Mouse (Mus musculus): ENCODE data around the gene Romo1.
A peak's percentile ranks its signal among the peaks of the same experiment; 100 is the strongest.
"Not testable (repeated sequence)": the region's sequence is repeated elsewhere in the genome, so short reads cannot be mapped to it uniquely, and the experiment has no call there.

The Romo1 gene

DNA sequence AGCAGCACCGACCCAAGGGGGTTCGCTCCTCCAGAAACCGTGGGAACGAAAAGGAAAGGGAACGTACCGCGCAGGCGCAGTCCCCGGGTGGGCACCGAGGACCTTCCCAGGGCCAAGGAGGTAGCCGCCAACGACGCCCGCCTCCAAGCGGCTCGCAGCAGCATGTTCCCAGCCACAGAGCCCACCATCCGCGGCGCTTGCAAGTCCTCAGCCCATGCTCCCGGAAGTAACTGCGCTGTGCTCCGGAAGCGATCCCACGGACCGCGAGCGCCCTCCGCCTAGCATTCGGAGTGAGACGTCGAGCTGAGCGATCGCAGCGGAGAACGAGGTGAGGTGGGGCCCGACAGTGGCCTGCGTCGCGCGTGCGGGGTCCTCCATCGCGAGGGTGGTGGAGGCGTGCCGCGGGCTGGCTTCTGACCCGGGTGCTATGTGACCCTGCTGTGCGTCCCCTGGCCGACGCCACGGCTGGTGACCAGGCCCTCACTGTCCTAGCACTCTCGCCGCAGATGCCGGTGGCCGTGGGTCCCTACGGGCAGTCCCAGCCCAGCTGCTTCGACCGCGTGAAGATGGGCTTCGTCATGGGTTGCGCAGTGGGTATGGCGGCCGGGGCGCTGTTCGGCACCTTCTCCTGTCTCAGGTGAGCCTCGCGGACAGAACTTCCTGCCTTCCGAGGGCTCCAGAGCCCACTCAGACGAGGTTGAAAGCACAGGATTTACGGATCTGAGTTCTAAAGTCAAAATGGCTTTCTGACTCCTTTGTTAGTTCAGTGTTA is at the start of gene Romo1, which contains the start of gene Nfs1:
TSS of gene Romo1 (plus strand) at position 87 of the 772 bp plus-strand sequence.
TSS of gene Nfs1 (minus strand) at position 234 of the 772 bp plus-strand sequence.
- peak; percentile 95 for DNase-seq (ENCODE audit: low read depth)

- DNase-seq (ENCODE audit: low read depth): peak; percentile 67
Measured at GRCm38 (mm10) chr2:156110627-156111357, 33.0 kb upstream of the Romo1 start.

- DNase-seq (ENCODE audit: low read depth): peak; percentile 90
Measured at GRCm38 (mm10) chr2:156111358-156112079, 32.3 kb upstream of the Romo1 start, which contains the start of the genes Cpne1 and Rbm12. Cpne1 (minus strand) TSS chr2:156111965. Rbm12 (minus strand) TSS chr2:156111978.

GRCm38 (mm10) chr2:156112080-156112423 is 31.8 kb upstream of the Romo1 start:
- DNase-seq (ENCODE audit: low read depth): not testable (repeated sequence)

- no peak for DNase-seq (ENCODE audit: low read depth)
Measured at GRCm38 (mm10) chr2:156119566-156119965, 24.3 kb upstream of the Romo1 start.

GRCm38 (mm10) chr2:156123731-156124130 is 20.1 kb upstream of the Romo1 start:
- no peak for DNase-seq (ENCODE audit: low read depth)

- DNase-seq (ENCODE audit: low read depth): no peak
Measured at GRCm38 (mm10) chr2:156126992-156127391, 16.8 kb upstream of the Romo1 start, which contains the start of gene Gm28036. Gm28036 (minus strand) TSS chr2:156127092.

- DNase-seq (ENCODE audit: low read depth): no peak
Measured at GRCm38 (mm10) chr2:156134161-156134560, 9.7 kb upstream of the Romo1 start.

DNA sequence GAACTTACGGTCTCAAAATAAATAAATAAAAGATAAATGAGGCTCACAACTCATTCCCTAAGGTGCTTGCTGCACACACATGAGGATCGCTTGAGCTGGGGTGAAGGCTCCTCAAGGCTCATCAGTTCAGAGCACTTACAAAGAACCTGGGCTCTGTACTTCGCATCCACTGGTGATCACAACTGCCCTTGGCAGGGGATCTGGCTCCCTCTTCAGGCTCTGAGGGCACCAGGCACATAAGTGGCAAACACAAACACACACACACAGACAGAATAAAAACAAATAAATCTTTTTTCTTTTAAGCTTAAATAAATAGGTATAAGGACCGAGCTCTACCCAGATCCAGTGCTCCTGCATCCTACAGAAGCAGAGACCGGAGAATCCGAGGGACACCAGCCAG is 8.1 kb upstream of the Romo1 start:
- DNase-seq (ENCODE audit: low read depth): peak; percentile 50

DNA sequence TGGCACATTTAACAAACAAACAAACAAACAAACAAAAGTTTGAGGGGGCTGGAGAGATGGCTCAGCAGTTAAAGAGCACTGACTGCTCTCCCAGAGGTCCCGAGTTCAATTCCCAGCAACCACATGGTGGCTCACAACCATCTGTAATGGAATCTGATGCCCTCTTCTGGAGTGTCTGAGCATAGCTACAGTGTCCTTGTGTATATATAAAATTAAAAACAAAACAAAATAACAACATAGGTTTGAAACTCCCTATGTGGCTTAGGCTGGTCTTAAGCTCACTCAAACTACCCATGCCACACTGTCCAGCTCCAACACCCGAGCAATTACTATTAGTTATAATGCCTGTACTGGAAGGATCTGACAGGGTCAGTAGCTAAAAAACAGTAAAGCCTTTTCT is 1.0 kb upstream of the Romo1 start:
- no peak for DNase-seq (ENCODE audit: low read depth)

GRCm38 (mm10) chr2:156143367-156143766 is 472 bp upstream of the Romo1 start:
- no peak for DNase-seq (ENCODE audit: low read depth)

DNA sequence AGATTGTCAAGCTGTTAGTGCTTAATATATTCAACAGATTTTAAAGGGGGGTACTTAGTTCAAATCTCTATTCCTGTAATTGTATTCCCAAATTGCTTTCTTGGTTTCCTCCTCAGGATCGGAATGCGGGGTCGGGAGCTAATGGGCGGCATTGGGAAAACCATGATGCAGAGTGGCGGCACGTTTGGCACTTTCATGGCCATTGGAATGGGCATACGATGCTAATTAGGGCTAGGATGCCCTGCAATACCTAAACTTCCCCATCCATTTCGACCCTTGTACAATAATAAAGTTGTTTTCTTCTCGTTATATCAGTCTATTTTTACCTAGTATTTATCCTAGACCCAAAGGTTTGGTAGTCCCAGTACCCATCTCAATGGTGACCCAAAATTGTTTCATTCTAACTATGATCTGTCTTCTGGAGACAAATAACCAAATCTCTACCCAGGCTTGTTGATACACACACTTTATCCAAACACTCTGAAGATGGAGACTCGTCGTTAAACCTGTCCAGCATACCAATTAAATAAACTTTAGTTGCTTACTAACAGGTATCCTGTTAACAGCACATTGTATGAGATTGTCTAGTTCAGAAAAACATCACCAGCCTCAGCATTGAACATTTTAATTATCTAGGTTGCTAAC is 1.8 kb downstream of the Romo1 start:
- DNase-seq (ENCODE audit: low read depth): peak; percentile 41

DNA sequence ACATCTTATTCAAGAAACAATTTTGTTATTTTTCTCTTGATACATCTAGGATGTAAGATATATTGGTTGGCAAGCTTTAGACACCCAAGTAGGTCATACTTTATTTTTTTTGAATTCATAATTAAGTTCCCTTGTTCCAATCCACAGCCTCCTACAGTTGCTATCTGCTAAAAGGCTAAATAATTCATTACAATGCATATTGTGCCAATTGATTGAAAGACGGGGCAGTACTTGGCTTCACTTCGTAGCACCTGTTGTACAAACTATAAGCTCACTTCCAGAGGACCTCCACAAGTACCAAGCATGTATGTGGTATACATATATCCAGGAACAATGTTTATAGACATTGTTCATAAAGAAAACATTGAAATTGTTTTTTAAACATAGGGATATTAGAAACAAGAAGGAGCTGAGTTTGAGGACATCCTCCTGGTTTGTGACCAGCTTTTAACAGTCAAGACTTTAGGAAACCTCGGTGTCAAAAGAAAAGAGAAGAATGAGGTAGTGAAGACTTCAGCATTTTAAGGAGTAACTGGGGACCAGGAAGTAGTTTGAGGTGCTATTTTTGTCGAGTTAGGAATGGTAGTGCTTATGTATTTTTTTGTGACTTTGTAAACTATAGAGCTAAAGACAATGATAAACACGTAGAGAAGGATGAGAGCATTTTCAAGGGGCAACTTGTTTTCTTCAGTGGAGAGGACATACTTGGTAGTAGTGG is 2.6 kb downstream of the Romo1 start:
- peak; percentile 37 for DNase-seq (ENCODE audit: low read depth)

GRCm38 (mm10) chr2:156147316-156147915 is 3.6 kb downstream of the Romo1 start:
- no peak for DNase-seq (ENCODE audit: low read depth)

- peak; percentile 52 for DNase-seq (ENCODE audit: low read depth)
Measured at GRCm38 (mm10) chr2:156151538-156151937, 7.7 kb downstream of the Romo1 start.

DNA sequence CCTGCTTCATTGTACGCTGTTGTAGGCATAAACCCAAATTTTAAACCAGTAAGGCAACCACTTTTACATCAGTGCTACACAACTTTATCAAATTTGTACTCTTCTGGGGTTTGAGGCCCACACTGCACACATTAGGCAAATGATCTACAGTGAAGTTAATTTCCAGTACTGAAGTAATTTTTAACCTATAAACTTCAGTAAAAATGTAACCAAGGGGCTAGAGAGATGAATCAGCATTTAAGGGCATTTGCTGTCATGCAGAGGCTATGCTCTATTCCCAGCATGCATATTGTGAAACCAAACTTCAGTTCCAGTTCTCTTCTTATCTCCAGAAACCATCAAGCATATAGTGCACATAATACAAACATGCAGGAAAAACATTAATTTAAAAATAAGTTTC is 21.6 kb downstream of the Romo1 start:
- peak; percentile 55 for DNase-seq (ENCODE audit: low read depth)

DNA sequence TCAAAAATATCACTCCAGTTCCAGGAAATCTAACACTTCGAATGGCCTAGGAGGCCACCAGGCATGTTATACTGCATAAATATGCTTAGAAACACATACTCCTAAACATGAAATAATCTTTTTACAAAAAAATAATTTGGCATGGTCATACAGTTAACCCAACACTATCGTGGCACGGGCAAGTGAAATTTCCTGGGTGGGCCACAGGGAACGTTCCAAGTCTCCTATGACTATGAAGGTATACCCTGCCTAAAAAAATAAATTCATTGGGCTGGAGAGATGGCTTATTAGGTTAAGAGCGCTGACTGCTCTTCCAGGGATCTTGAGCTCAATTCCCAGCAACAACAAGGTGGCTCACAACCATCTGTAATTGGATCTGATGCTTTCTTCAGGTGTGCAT is 22.7 kb downstream of the Romo1 start:
- no peak for DNase-seq (ENCODE audit: low read depth)

DNA sequence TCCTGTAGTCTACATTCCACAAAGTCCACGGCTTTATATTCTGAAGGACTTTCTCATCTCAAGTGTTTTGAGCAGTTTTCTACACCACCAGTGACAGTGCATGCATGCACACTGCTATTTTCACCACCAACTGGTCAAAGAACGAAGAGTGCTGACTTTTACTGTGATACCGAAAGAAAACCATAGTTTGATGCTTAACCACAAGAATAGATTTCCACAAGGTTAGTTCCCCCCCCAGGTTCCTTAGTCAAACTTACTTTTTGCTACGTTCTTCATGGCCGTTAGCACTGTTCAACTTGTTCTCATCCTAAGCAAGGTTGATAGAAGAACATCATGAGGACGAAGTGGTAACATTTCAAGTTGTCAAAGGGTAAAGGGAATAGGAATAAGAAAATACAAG is 33.2 kb downstream of the Romo1 start:
- DNase-seq (ENCODE audit: low read depth): no peak

DNA sequence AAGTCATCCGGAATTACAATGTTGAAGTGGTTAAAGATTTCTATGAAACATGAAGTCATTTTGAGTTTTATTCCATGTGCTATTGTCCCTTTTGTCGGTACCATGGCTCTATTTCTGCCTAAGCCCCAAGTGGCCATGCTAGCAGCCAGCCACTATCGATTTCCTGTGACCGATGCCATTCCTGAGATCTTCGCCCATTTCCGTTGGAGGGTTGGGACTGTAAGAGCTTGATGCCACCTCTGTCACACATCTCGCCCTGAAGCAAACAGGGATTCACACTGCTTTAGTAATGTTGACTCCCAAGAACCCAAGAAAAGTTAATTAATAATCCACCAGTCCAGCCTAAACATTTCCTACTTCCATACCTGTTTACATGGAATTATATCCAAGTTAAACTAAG is 33.8 kb downstream of the Romo1 start:
- DNase-seq (ENCODE audit: low read depth): no peak

GRCm38 (mm10) chr2:156179046-156179795 is 35.4 kb downstream of the Romo1 start:
- DNase-seq (ENCODE audit: low read depth): peak; percentile 79

Measured in 416B (cell line).